Mouse (Mus musculus): ENCODE data around the gene Sec14l1. TPM values are rescaled to one million over a fixed set of nuclear protein-coding genes. Genes with fewer than 3 reads are reported as not detected.
A peak's percentile ranks its signal among the peaks of the same experiment; 100 is the strongest.

The Sec14l1 gene
- polyA plus RNA-seq, 1 experiment from 2014 or later = 60.7 TPM

- H3K27ac ChIP-seq (ENCODE audit: low read length) = no peak overlapping the region
- H3K4me3 ChIP-seq (ENCODE audit: low read depth, low read length) = no peak overlapping the region
- H3K27me3 ChIP-seq (ENCODE audit: control insufficient read depth, insufficient read depth, low read depth, low read length) = no peaks in the 10 kb centered on the region
- H3K9ac ChIP-seq (ENCODE audit: low read depth, low read length) = no peak overlapping the region
- no peak for ATAC-seq
- H3K9me3 ChIP-seq (replicated peaks; ENCODE audit: control insufficient read depth, low read length, poor library complexity, severe bottlenecking) = no peaks in the 10 kb centered on the region
- no peaks in the 10 kb centered on the region for H3K36me3 ChIP-seq (ENCODE audit: control insufficient read depth, insufficient read depth, low read length)
- peaks cover 21% of the 10 kb centered on the region for H3K4me1 ChIP-seq (ENCODE audit: control insufficient read depth, insufficient read depth, low read length)
- WGBS = 88% methylated on average over 11 of the region's 11 CpGs
- no peak overlapping the region for H3K4me2 ChIP-seq (ENCODE audit: low read length)
Observed at GRCm38 (mm10) chr11:117111967-117112648, 2.9 kb upstream of the Sec14l1 start.

DNA sequence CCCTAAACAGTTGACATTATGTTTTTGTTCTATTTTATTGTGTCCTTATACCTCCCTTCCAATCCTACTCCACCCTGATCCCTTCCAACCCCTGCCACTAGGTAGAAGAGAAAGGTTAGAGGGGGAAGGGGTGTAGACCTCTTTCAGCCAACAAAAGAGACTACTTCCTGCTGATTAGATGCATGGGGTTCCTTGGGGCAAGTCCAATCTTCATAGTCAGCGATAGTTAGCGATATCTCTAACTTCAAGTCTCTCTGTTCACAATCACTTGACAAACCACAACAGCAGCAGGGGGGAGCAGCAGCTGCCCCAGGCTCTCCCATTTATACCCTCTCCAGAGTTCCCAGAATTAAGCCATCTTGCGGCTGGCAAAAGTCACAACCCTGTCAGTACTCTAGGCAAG lies 2.3 kb upstream of the Sec14l1 start:
- Histone ChIP-seq H3K4me1 (ENCODE audit: control insufficient read depth, insufficient read depth, low read length) (peaks cover 25% of the 10 kb centered on the region), H3K9ac (ENCODE audit: low read depth, low read length) (no peak overlapping the region), H3K4me2 (ENCODE audit: low read length) (no peak overlapping the region), H3K27ac (ENCODE audit: low read length) (no peak overlapping the region), H3K9me3 (replicated peaks; ENCODE audit: control insufficient read depth, low read length, poor library complexity, severe bottlenecking) (no peaks in the 10 kb centered on the region), H3K36me3 (ENCODE audit: control insufficient read depth, insufficient read depth, low read length) (no peaks in the 10 kb centered on the region), H3K4me3 (ENCODE audit: low read depth, low read length) (no peak overlapping the region), H3K27me3 (ENCODE audit: control insufficient read depth, insufficient read depth, low read depth, low read length) (no peaks in the 10 kb centered on the region)
- 67% methylated on average over 3 of the region's 3 CpGs for WGBS
- ATAC-seq = no peak

GRCm38 (mm10) chr11:117113377-117113776 lies 1.6 kb upstream of the Sec14l1 start:
- WGBS = 92% methylated on average over 5 of the region's 5 CpGs
- Histone ChIP-seq H3K4me3 (ENCODE audit: low read depth, low read length) (no peak overlapping the region), H3K27me3 (ENCODE audit: control insufficient read depth, insufficient read depth, low read depth, low read length) (no peaks in the 10 kb centered on the region), H3K9ac (ENCODE audit: low read depth, low read length) (no peak overlapping the region), H3K4me2 (ENCODE audit: low read length) (no peak overlapping the region), H3K27ac (ENCODE audit: low read length) (no peak overlapping the region), H3K4me1 (ENCODE audit: control insufficient read depth, insufficient read depth, low read length) (peaks cover 28% of the 10 kb centered on the region), H3K36me3 (ENCODE audit: control insufficient read depth, insufficient read depth, low read length) (no peaks in the 10 kb centered on the region), H3K9me3 (replicated peaks; ENCODE audit: control insufficient read depth, low read length, poor library complexity, severe bottlenecking) (no peaks in the 10 kb centered on the region)
- ATAC-seq = no peak

DNA sequence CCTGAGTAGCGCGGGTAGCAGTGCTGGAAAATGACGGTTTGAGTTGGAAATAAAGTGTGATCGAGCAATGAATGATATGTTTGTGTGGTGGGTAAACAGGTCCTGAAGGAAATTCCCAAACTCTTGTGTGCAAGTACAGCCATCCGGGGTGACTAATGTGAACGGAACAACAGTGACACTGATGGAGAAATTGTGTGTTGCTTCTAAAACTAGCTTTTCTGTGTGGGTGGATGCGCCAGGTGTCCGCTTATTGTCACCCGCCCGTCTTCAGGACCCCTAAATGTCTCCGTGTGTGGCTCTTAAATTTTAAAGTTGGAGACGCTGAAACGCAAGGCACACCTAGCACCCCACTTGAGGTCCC lies 757 bp upstream of the Sec14l1 start:
- Histone ChIP-seq H3K4me3 (ENCODE audit: low read depth, low read length) (peak overlapping the region; percentile 92), H3K4me1 (ENCODE audit: control insufficient read depth, insufficient read depth, low read length) (peaks cover 34% of the 10 kb centered on the region), H3K4me2 (ENCODE audit: low read length) (peak overlapping the region; percentile 58), H3K27ac (ENCODE audit: low read length) (peak overlapping the region; percentile 95), H3K27me3 (ENCODE audit: control insufficient read depth, insufficient read depth, low read depth, low read length) (no peaks in the 10 kb centered on the region), H3K36me3 (ENCODE audit: control insufficient read depth, insufficient read depth, low read length) (no peaks in the 10 kb centered on the region), H3K9ac (ENCODE audit: low read depth, low read length) (peak overlapping the region; percentile 69), H3K9me3 (replicated peaks; ENCODE audit: control insufficient read depth, low read length, poor library complexity, severe bottlenecking) (no peaks in the 10 kb centered on the region)
- WGBS = 52% methylated on average over 13 of the region's 13 CpGs
- ATAC-seq = no peak

DNA sequence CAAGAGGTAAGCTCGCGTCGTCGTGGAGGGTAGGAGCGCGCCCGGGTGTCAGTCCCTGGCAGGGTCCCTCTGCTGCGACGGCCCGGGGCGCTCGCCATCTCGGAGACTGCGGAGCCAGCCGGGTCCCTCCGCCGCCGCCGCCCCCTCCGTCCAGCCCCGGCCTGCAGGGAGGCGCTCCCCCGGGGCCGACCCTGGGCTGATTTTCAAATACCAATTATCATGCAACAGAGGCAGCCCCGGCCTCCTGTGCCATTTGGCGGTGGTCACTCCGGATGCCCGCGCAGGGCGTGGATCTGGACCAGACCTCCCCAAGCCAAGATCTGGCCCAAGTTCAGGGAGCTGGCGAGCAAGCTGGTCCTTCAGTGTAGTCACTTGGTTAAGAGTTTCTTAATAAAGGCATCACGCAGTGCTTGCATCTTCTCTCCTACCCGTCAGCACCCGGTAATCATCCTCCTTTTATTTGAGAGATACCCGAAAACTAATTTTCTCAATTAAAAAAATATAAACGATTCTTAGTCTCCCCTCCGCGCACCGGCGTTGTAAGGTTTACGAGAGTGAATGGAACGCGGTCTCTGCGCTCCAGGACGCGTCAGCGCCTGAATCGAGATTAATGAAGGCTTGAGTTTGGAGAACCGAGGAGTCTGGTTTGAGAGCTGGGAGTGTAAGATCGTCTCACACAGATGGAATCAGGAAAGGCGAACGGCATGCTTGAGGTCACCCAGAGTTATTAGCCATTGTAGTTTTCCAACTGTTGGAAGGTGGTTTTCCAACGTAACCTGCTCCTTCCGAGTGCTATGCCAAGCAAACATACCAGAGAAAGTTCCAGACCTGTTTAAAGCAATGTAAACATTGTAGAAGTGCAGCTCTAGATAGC lies 615 bp downstream of the Sec14l1 start:
- H3K4me2 ChIP-seq (ENCODE audit: low read length) = peak overlapping the region; percentile 86
- H3K4me3 ChIP-seq (ENCODE audit: low read depth, low read length) = peak overlapping the region; percentile 92
- H3K36me3 ChIP-seq (ENCODE audit: control insufficient read depth, insufficient read depth, low read length) = no peaks in the 10 kb centered on the region
- H3K27ac ChIP-seq (ENCODE audit: low read length) = peak overlapping the region; percentile 95
- H3K9ac ChIP-seq (ENCODE audit: low read depth, low read length) = peak overlapping the region; percentile 92
- ATAC-seq = peak; percentile 83
- no peaks in the 10 kb centered on the region for H3K9me3 ChIP-seq (replicated peaks; ENCODE audit: control insufficient read depth, low read length, poor library complexity, severe bottlenecking)
- under 1% methylated on average over 54 of the region's 54 CpGs for WGBS
- peaks cover 45% of the 10 kb centered on the region for H3K4me1 ChIP-seq (ENCODE audit: control insufficient read depth, insufficient read depth, low read length)
- H3K27me3 ChIP-seq (ENCODE audit: control insufficient read depth, insufficient read depth, low read depth, low read length) = no peaks in the 10 kb centered on the region

GRCm38 (mm10) chr11:117116350-117117303 lies 1.7 kb downstream of the Sec14l1 start:
- no peak for ATAC-seq
- Histone ChIP-seq H3K4me1 (ENCODE audit: control insufficient read depth, insufficient read depth, low read length) (peaks cover 55% of the 10 kb centered on the region), H3K4me2 (ENCODE audit: low read length) (peak overlapping the region; percentile 86), H3K9ac (ENCODE audit: low read depth, low read length) (peak overlapping the region; percentile 92; the same call in 1 of the 2 replicates), H3K4me3 (ENCODE audit: low read depth, low read length) (peak overlapping the region; percentile 92), H3K9me3 (replicated peaks; ENCODE audit: control insufficient read depth, low read length, poor library complexity, severe bottlenecking) (no peaks in the 10 kb centered on the region), H3K27ac (ENCODE audit: low read length) (no peak overlapping the region), H3K36me3 (ENCODE audit: control insufficient read depth, insufficient read depth, low read length) (no peaks in the 10 kb centered on the region), H3K27me3 (ENCODE audit: control insufficient read depth, insufficient read depth, low read depth, low read length) (no peaks in the 10 kb centered on the region)
- 52% methylated on average over 18 of the region's 18 CpGs for WGBS

GRCm38 (mm10) chr11:117117321-117117720 lies 2.4 kb downstream of the Sec14l1 start:
- Histone ChIP-seq H3K9ac (ENCODE audit: low read depth, low read length) (no peak overlapping the region), H3K36me3 (ENCODE audit: control insufficient read depth, insufficient read depth, low read length) (no peaks in the 10 kb centered on the region), H3K27me3 (ENCODE audit: control insufficient read depth, insufficient read depth, low read depth, low read length) (no peaks in the 10 kb centered on the region), H3K9me3 (replicated peaks; ENCODE audit: control insufficient read depth, low read length, poor library complexity, severe bottlenecking) (no peaks in the 10 kb centered on the region), H3K4me2 (ENCODE audit: low read length) (peak overlapping the region; percentile 86), H3K4me1 (ENCODE audit: control insufficient read depth, insufficient read depth, low read length) (peaks cover 55% of the 10 kb centered on the region), H3K4me3 (ENCODE audit: low read depth, low read length) (no peak overlapping the region), H3K27ac (ENCODE audit: low read length) (no peak overlapping the region)
- 53% methylated on average over 18 of the region's 18 CpGs for WGBS
- ATAC-seq = no peak

GRCm38 (mm10) chr11:117117791-117118190 lies 2.8 kb downstream of the Sec14l1 start:
- 96% methylated on average over 7 of the region's 7 CpGs for WGBS
- no peaks in the 10 kb centered on the region for H3K27me3 ChIP-seq (ENCODE audit: control insufficient read depth, insufficient read depth, low read depth, low read length)
- no peaks in the 10 kb centered on the region for H3K36me3 ChIP-seq (ENCODE audit: control insufficient read depth, insufficient read depth, low read length)
- peaks cover 55% of the 10 kb centered on the region for H3K4me1 ChIP-seq (ENCODE audit: control insufficient read depth, insufficient read depth, low read length)
- ATAC-seq = no peak
- H3K9me3 ChIP-seq (replicated peaks; ENCODE audit: control insufficient read depth, low read length, poor library complexity, severe bottlenecking) = no peaks in the 10 kb centered on the region
- H3K4me3 ChIP-seq (ENCODE audit: low read depth, low read length) = no peak overlapping the region
- no peak overlapping the region for H3K4me2 ChIP-seq (ENCODE audit: low read length)
- H3K9ac ChIP-seq (ENCODE audit: low read depth, low read length) = no peak overlapping the region
- H3K27ac ChIP-seq (ENCODE audit: low read length) = no peak overlapping the region
